Mouse (Mus musculus): ENCODE results near the gene Rsph10b. TPM values are rescaled to one million over a fixed set of nuclear protein-coding genes. Genes with fewer than 3 reads are reported as not detected.

Gene Rsph10b
- polyA plus RNA-seq, 1 experiment from 2014 or later: 0.73 TPM

- ATAC-seq (ENCODE audit: insufficient number of reproducible peaks, low FRiP score, low TSS enrichment, low read depth): no peak
- H3K9me3 ChIP-seq (ENCODE audit: control insufficient read depth, low read length): no peaks in the 10 kb centered on the region
Measured at GRCm38 (mm10) chr5:143948361-143948760, 15.5 kb downstream of the Rsph10b start.

GRCm38 (mm10) chr5:143950016-143950415 lies 17.2 kb downstream of the Rsph10b start:
- ATAC-seq (ENCODE audit: insufficient number of reproducible peaks, low FRiP score, low TSS enrichment, low read depth) (no peak), DNase-seq (ENCODE audit: low spot score) (no peak)
- Histone ChIP-seq H3K4me2 (ENCODE audit: low read depth, severe bottlenecking) (no peak overlapping the region), H3K4me3 (ENCODE audit: low read depth, low read length) (no peak overlapping the region), H3K9me3 (ENCODE audit: control insufficient read depth, low read length) (no peaks in the 10 kb centered on the region), H3K9ac (ENCODE audit: low read length) (no peak overlapping the region), H3K27ac (replicated peaks; ENCODE audit: low read depth, low read length) (no peak overlapping the region), H3K36me3 (ENCODE audit: control insufficient read depth, insufficient read depth, low read length) (no peaks in the 10 kb centered on the region), H3K4me1 (ENCODE audit: control insufficient read depth, insufficient read depth, low read length) (no peaks in the 10 kb centered on the region), H3K27me3 (ENCODE audit: control insufficient read depth, insufficient read depth, low read length) (no peaks in the 10 kb centered on the region)
- 31% methylated on average over 5 of the region's 5 CpGs for WGBS

More at GRCm38 (mm10) chr5:143948361-143948760, 15.5 kb downstream of the Rsph10b start:
- Histone ChIP-seq H3K27ac (replicated peaks; ENCODE audit: low read depth, low read length) (no peak overlapping the region), H3K4me3 (ENCODE audit: low read depth, low read length) (no peak overlapping the region), H3K36me3 (ENCODE audit: control insufficient read depth, insufficient read depth, low read length) (no peaks in the 10 kb centered on the region), H3K4me1 (ENCODE audit: control insufficient read depth, insufficient read depth, low read length) (no peaks in the 10 kb centered on the region), H3K27me3 (ENCODE audit: control insufficient read depth, insufficient read depth, low read length) (no peaks in the 10 kb centered on the region), H3K9ac (ENCODE audit: low read length) (no peak overlapping the region), H3K4me2 (ENCODE audit: low read depth, severe bottlenecking) (no peak overlapping the region)
- DNase-seq (ENCODE audit: low spot score): no peak
- 86% methylated on average over 12 of the region's 12 CpGs for WGBS

DNA sequence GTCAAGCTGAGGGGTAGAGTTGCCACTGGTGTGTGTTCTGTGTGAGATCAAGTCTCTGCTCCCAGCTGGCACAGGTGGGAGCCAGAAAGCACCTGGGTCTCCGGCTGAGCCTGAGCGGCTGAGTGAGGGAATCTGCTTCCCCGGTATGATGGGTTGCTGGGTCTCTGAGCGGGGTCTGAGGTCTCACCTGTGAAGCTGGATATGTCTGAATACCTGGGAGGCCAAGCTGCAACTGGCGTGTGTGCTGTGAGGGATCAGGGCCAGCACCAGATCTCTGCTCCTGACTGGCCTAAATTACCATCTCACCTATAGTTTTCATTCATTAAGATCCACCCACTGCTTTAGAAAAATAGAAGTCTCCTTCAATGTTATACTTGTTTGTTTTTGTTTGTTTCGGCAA lies 24.3 kb downstream of the Rsph10b start:
- Histone ChIP-seq H3K4me3 (ENCODE audit: low read depth, low read length) (no peak overlapping the region), H3K9ac (ENCODE audit: low read length) (no peak overlapping the region), H3K4me2 (ENCODE audit: low read depth, severe bottlenecking) (no peak overlapping the region), H3K9me3 (ENCODE audit: control insufficient read depth, low read length) (no peaks in the 10 kb centered on the region), H3K27me3 (ENCODE audit: control insufficient read depth, insufficient read depth, low read length) (no peaks in the 10 kb centered on the region), H3K4me1 (ENCODE audit: control insufficient read depth, insufficient read depth, low read length) (no peaks in the 10 kb centered on the region), H3K27ac (replicated peaks; ENCODE audit: low read depth, low read length) (no peak overlapping the region), H3K36me3 (ENCODE audit: control insufficient read depth, insufficient read depth, low read length) (no peaks in the 10 kb centered on the region)
- ATAC-seq (ENCODE audit: insufficient number of reproducible peaks, low FRiP score, low TSS enrichment, low read depth): no peak
- WGBS: 90% methylated on average over 6 of the region's 6 CpGs
- no peak for DNase-seq (ENCODE audit: low spot score)

- DNase-seq (ENCODE audit: low spot score) (no peak), ATAC-seq (ENCODE audit: insufficient number of reproducible peaks, low FRiP score, low TSS enrichment, low read depth) (no peak)
- no peak overlapping the region for H3K27ac ChIP-seq (replicated peaks; ENCODE audit: low read depth, low read length)
- no peak overlapping the region for H3K9ac ChIP-seq (ENCODE audit: low read length)
- no peak overlapping the region for H3K4me3 ChIP-seq (ENCODE audit: low read depth, low read length)
- no peaks in the 10 kb centered on the region for H3K36me3 ChIP-seq (ENCODE audit: control insufficient read depth, insufficient read depth, low read length)
- H3K4me2 ChIP-seq (ENCODE audit: low read depth, severe bottlenecking): no peak overlapping the region
- H3K27me3 ChIP-seq (ENCODE audit: control insufficient read depth, insufficient read depth, low read length): no peaks in the 10 kb centered on the region
- H3K4me1 ChIP-seq (ENCODE audit: control insufficient read depth, insufficient read depth, low read length): no peaks in the 10 kb centered on the region
- no peaks in the 10 kb centered on the region for H3K9me3 ChIP-seq (ENCODE audit: control insufficient read depth, low read length)
- WGBS: 95% methylated on average over 11 of the region's 11 CpGs
Measured at GRCm38 (mm10) chr5:143959551-143959950, 26.7 kb downstream of the Rsph10b start.

- DNase-seq (ENCODE audit: low spot score) (no peak), ATAC-seq (ENCODE audit: insufficient number of reproducible peaks, low FRiP score, low TSS enrichment, low read depth) (no peak)
- no peak overlapping the region for H3K27ac ChIP-seq (replicated peaks; ENCODE audit: low read depth, low read length)
- H3K36me3 ChIP-seq (ENCODE audit: control insufficient read depth, insufficient read depth, low read length): no peaks in the 10 kb centered on the region
- no peak overlapping the region for H3K4me2 ChIP-seq (ENCODE audit: low read depth, severe bottlenecking)
- H3K27me3 ChIP-seq (ENCODE audit: control insufficient read depth, insufficient read depth, low read length): no peaks in the 10 kb centered on the region
- H3K9me3 ChIP-seq (ENCODE audit: control insufficient read depth, low read length): no peaks in the 10 kb centered on the region
- H3K4me3 ChIP-seq (ENCODE audit: low read depth, low read length): no peak overlapping the region
- no peaks in the 10 kb centered on the region for H3K4me1 ChIP-seq (ENCODE audit: control insufficient read depth, insufficient read depth, low read length)
- 89% methylated on average over 8 of the region's 8 CpGs for WGBS
- H3K9ac ChIP-seq (ENCODE audit: low read length): no peak overlapping the region
Measured at GRCm38 (mm10) chr5:143961176-143961575, 28.3 kb downstream of the Rsph10b start.

GRCm38 (mm10) chr5:143965586-143966345 lies 32.9 kb downstream of the Rsph10b start:
- Histone ChIP-seq H3K36me3 (ENCODE audit: control insufficient read depth, insufficient read depth, low read length) (no peaks in the 10 kb centered on the region), H3K4me1 (ENCODE audit: control insufficient read depth, insufficient read depth, low read length) (no peaks in the 10 kb centered on the region), H3K27ac (replicated peaks; ENCODE audit: low read depth, low read length) (no peak overlapping the region), H3K27me3 (ENCODE audit: control insufficient read depth, insufficient read depth, low read length) (no peaks in the 10 kb centered on the region), H3K9ac (ENCODE audit: low read length) (no peak overlapping the region), H3K9me3 (ENCODE audit: control insufficient read depth, low read length) (no peaks in the 10 kb centered on the region), H3K4me2 (ENCODE audit: low read depth, severe bottlenecking) (no peak overlapping the region), H3K4me3 (ENCODE audit: low read depth, low read length) (no peak overlapping the region)
- no peak for DNase-seq (ENCODE audit: low spot score)
- 85% methylated on average over 12 of the region's 12 CpGs for WGBS
- no peak for ATAC-seq (ENCODE audit: insufficient number of reproducible peaks, low FRiP score, low TSS enrichment, low read depth)

DNA sequence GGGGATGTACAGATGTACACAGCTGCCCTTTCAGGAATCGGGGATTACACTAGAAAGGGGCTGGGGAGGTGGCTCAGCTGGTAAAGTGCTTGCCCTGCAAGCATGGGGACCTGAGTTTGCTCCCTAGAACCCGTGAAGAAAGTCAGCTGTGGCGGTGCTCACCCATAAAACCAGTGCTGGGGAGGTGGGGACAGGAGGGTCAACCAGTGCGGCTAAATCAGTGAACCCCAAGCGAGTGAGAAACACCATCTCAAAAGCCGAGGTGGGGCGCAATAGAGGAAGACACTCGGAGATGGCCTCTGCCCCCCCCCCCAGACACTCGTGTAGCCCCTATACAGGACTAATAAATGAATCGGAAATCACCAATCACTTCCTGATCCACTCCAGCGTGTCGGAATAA lies 33.8 kb downstream of the Rsph10b start:
- H3K36me3 ChIP-seq (ENCODE audit: control insufficient read depth, insufficient read depth, low read length): no peaks in the 10 kb centered on the region
- no peaks in the 10 kb centered on the region for H3K9me3 ChIP-seq (ENCODE audit: control insufficient read depth, low read length)
- H3K4me3 ChIP-seq (ENCODE audit: low read depth, low read length): no peak overlapping the region
- no peaks in the 10 kb centered on the region for H3K27me3 ChIP-seq (ENCODE audit: control insufficient read depth, insufficient read depth, low read length)
- WGBS: 88% methylated on average over 12 of the region's 12 CpGs
- no peak overlapping the region for H3K4me2 ChIP-seq (ENCODE audit: low read depth, severe bottlenecking)
- no peak for ATAC-seq (ENCODE audit: insufficient number of reproducible peaks, low FRiP score, low TSS enrichment, low read depth)
- no peak overlapping the region for H3K9ac ChIP-seq (ENCODE audit: low read length)
- H3K27ac ChIP-seq (replicated peaks; ENCODE audit: low read depth, low read length): no peak overlapping the region
- H3K4me1 ChIP-seq (ENCODE audit: control insufficient read depth, insufficient read depth, low read length): no peaks in the 10 kb centered on the region
- no peak for DNase-seq (ENCODE audit: low spot score)

DNA sequence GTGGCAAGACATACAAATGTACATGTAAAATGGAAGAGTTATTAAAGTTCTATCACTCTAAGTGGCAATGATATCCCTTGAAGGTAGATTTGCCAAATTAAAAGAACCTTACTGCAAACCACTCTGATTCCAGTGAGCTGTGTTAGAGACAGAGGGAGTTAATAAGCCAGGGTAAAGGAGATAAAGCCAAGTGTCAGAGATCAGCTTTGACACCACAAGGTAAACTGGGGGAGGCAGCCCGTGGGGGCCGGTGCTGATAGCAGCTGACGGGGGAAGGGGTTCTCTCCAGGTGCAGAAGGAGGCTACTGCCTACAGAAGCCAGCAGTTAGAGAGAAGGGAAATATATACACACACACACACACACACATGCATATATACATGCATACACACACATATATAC lies 39.8 kb downstream of the Rsph10b start:
- Histone ChIP-seq H3K9ac (ENCODE audit: low read length) (no peak overlapping the region), H3K4me3 (ENCODE audit: low read depth, low read length) (no peak overlapping the region), H3K36me3 (ENCODE audit: control insufficient read depth, insufficient read depth, low read length) (no peaks in the 10 kb centered on the region), H3K4me1 (ENCODE audit: control insufficient read depth, insufficient read depth, low read length) (no peaks in the 10 kb centered on the region), H3K4me2 (ENCODE audit: low read depth, severe bottlenecking) (no peak overlapping the region), H3K9me3 (ENCODE audit: control insufficient read depth, low read length) (no peaks in the 10 kb centered on the region), H3K27me3 (ENCODE audit: control insufficient read depth, insufficient read depth, low read length) (no peaks in the 10 kb centered on the region), H3K27ac (replicated peaks; ENCODE audit: low read depth, low read length) (no peak overlapping the region)
- no peak for ATAC-seq (ENCODE audit: insufficient number of reproducible peaks, low FRiP score, low TSS enrichment, low read depth)
- DNase-seq (ENCODE audit: low spot score): no peak
- WGBS: 59% methylated on average over 3 of the region's 3 CpGs
